Mouse (Mus musculus) heart, adult 11 months (tissue): ENCODE results near the gene Mapre1.
"Not testable (repeated sequence)": the region's sequence is repeated elsewhere in the genome, so short reads cannot be mapped to it uniquely, and the experiment has no call there.

ENCODE experiments used
- DNase-seq: peaks from one replicate; pipeline ENCODE4 v3.0.0; 2022

The Mapre1 gene

GRCm38 (mm10) chr2:153778638-153779362, 37.7 kb downstream of the Mapre1 start:
- peak; percentile 97 for DNase-seq

- DNase-seq, result peak; percentile 90
Observed at GRCm38 (mm10) chr2:153779394-153779981, 38.4 kb downstream of the Mapre1 start, which contains the start of gene Efcab8. Efcab8 (plus strand) TSS chr2:153779931.

DNA sequence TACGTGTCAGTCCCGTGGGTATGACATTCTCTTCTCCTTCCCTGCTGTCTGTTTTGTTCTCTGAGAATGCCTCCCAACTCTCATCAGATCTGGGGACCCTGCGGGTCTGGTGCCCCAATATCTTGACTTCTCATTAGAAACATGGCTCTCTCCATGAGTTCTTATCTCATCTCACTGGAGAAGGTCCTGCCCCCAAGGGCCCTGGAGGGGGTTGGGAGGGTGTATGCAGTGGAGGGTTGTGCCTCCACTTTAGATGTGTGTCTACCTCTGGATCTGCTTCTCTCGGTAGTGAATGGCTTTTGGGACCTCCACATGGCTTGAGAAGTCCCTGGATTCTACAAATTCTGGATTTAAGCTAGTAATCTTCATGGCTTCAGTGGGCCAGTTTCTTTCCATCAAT, 40.1 kb downstream of the Mapre1 start:
- DNase-seq, result no peak

GRCm38 (mm10) chr2:153784668-153785067, 43.6 kb downstream of the Mapre1 start:
- no peak for DNase-seq

GRCm38 (mm10) chr2:153793366-153793765, 52.3 kb downstream of the Mapre1 start:
- no peak for DNase-seq

- no peak for DNase-seq
Observed at GRCm38 (mm10) chr2:153795090-153795489, 54.0 kb downstream of the Mapre1 start.

DNA sequence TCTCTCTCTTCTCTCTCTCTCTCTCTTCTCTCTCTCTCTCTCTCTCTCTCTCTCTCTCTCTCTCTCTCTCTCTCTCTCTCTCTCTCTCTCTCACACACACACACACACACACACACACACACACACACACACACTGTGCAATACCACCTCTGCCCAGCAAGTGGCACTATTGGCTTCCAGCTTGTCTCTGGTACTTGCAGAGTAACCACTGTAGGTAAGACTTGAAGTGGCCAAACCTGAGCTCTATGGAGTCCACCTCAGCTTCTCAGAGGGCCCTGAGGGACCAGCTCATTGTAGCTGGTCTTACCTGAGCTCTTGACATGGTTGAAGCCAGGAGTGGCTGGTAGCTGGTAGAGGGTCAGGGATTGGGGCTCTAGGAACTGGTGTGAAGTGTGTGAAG, 66.4 kb downstream of the Mapre1 start:
- not testable (repeated sequence) for DNase-seq

DNA sequence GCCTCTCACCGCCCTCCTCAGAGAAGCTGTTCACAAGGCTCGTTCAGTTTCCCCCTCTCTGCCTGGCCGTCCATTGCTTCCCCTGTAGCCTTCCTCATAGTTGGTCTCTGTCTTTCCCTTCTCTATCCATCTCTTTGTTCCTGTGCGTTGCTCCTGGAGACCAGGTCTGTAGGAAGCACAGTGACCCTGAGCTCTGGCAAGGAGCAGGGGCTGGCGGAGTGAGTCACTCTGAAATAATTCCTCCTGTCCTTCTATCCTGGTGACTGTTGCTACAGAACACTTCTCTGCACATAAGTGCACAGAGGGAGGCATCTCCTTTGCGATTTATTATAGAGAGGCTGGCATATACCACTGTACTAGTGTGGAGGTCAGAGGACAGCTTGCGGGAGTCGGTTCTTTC, 67.1 kb downstream of the Mapre1 start:
- DNase-seq, result no peak

DNA sequence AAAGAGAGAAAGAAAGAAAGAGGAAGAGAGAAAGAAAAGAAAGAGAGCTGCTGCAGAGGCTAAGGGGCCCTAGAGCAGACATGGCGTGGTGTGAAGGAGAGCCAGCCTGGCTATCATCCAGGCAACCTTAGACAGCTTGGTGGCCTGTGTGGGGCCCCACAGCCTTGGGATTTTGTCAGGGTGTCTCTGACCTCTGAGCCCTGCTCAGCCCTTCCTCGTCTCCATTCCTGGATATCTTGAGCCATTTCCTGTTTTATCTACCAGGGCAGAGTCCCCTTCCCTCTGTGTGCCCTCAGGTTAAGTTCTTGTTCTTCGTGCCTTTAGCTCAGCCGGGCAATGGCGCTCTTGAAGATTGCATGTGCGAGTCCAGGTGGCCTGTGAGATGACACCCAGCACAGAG, 67.8 kb downstream of the Mapre1 start:
- DNase-seq, result no peak

- DNase-seq, result no peak
Observed at GRCm38 (mm10) chr2:153809921-153810320, 68.8 kb downstream of the Mapre1 start.

DNA sequence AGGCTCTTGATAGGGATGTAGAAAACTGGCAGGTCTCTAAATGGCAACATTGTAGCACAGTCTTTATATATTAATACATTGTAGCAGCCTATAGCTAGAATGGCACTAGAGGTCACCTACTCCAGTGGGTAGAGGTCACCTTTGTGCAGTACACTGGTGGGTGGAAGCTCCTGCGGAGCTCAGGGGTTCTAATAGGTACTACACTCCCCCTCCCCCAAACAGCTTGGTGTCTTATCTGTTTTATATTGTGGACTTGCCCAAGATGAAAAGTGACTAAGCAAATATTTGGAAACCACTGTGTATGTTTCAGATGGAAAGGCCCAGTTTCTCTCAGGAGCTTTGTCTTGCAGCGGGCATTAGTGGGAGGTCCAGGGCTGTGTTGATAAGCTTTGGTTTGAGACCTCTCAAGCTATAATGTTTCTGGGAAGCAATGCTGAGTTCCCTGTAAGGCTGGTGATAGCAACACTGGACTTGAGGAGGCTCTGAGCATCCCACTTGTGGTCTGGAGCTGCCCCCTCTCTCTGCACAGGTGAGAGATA, 81.0 kb downstream of the Mapre1 start:
- DNase-seq, result no peak
